Mouse (Mus musculus): ENCODE measurements at regions not wholly inside any gene's neighbourhood (a gene's known extent, or its start where the extent isn't known, plus 50 kb on each side); places are given as distances from the start of the nearest gene placed in this dataset.

DNA sequence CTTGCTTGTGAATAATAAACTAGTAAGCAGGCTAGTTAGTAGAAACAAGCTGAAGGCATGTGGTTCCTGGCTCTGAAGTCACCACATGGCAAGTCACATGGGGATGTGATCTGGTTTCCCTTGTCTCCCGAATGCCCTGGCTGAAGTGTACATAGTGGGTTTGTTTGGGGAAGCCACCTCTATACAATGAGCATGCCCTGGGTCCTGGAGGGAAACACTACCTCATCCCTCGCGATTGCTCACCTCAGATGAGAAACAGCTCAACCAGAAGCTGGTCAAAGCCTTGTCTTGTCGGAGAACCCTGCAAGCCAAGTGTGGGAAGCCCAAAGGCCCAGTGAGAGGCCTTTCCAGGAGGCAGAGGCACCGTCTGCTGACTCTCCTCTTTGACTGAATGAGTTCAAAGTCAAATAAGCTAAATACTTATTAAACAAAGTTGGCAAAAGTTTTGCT, 64.3 kb upstream of the 1700024P04Rik start:
- no peak overlapping the region for H3K4me3 ChIP-seq (replicated peaks)
- no peaks in the 10 kb centered on the region for H3K36me3 ChIP-seq
- 0 out of 2 replicates have a peak, but pooled peaks have one; percentile 15 for ATAC-seq (replicated peaks; ENCODE audit: low FRiP score)
- H3K9me3 ChIP-seq (replicated peaks): no peaks in the 10 kb centered on the region
- H3K27me3 ChIP-seq: no peaks in the 10 kb centered on the region
- H3K9ac ChIP-seq: no peak overlapping the region
- H3K4me2 ChIP-seq: no peak overlapping the region
- WGBS: 74% methylated on average over 5 of the region's 5 CpGs
- H3K4me1 ChIP-seq: no peaks in the 10 kb centered on the region
- 0 out of 2 replicates have a peak overlapping the region, but pooled peaks have one; percentile 30 for H3K27ac ChIP-seq

DNA sequence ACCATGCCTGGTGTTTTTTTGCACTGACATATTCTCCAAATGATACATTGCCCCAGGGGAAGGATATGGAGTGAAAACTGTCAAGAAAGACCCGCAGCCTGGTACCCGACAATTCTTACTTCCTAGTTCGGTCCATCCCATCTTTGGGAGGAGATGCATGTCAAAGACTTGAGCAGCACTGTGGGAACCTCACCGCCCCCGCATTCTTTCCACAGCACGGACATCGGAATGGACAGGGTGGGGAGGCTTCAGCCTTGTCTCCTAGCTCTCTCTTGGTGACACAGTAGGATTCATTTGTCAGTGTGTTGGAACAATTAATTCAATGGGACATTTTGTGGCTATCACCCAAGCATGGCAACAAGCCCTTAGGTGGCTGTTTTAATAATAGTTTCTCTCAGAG, 62.9 kb upstream of the 1700024P04Rik start:
- Histone ChIP-seq H3K36me3 (no peaks in the 10 kb centered on the region), H3K27me3 (no peaks in the 10 kb centered on the region), H3K9me3 (replicated peaks) (no peaks in the 10 kb centered on the region), H3K9ac (no peak overlapping the region), H3K4me1 (no peaks in the 10 kb centered on the region), H3K4me3 (replicated peaks) (no peak overlapping the region), H3K27ac (no peak overlapping the region), H3K4me2 (no peak overlapping the region)
- no peak for ATAC-seq (replicated peaks; ENCODE audit: low FRiP score)
- 48% methylated on average over 7 of the region's 7 CpGs for WGBS

DNA sequence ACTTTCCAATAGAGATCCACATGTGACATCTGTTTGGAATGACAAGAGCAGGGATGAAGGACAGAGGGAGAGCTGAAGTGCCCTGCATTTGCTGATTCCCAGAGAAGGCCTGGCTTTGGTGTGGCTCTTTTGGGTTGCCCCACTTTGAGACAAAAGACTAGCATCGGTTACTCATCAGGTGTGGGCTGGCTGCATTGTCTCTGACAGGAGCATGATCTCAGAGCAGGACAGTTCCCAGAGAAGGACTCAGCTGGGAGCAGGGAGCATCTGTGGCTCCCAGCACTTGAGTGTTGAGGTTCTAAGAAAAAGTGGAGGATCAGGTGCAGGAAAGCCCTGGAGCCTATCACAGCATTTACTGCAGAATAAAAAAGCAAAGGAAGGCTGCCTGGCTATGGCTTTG, 62.4 kb upstream of the 1700024P04Rik start:
- 83% methylated on average over 1 of the region's 1 CpGs for WGBS
- no peak overlapping the region for H3K27ac ChIP-seq
- no peak overlapping the region for H3K4me2 ChIP-seq
- H3K36me3 ChIP-seq: no peaks in the 10 kb centered on the region
- H3K4me1 ChIP-seq: no peaks in the 10 kb centered on the region
- H3K4me3 ChIP-seq (replicated peaks): no peak overlapping the region
- no peak for ATAC-seq (replicated peaks; ENCODE audit: low FRiP score)
- H3K9me3 ChIP-seq (replicated peaks): no peaks in the 10 kb centered on the region
- no peak overlapping the region for H3K9ac ChIP-seq
- no peaks in the 10 kb centered on the region for H3K27me3 ChIP-seq

DNA sequence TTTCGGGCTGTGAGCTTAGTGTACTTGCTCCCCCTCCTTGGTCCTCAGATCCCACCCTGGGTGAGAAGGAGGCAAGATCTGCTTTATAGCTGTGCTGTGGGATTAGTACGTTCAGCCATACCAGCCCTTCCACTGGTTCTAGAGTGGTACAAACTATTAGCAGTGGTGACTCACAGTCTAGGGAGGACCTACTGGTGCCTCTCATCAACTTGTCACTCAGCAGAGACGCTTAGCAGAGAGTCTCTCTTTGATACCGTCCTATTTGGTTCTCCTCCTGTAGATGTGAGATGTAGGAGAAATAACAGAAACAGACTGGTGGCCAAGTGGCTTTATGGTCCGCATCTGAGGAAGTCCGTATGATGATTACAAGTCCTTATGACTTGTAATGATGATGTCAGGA, 57.7 kb upstream of the 1700024P04Rik start:
- Histone ChIP-seq H3K9me3 (replicated peaks) (no peaks in the 10 kb centered on the region), H3K27ac (no peak overlapping the region), H3K4me2 (no peak overlapping the region), H3K36me3 (no peaks in the 10 kb centered on the region), H3K4me3 (replicated peaks) (no peak overlapping the region), H3K4me1 (peaks cover 10% of the 10 kb centered on the region), H3K27me3 (no peaks in the 10 kb centered on the region), H3K9ac (no peak overlapping the region)
- ATAC-seq (replicated peaks; ENCODE audit: low FRiP score): no peak
- WGBS: 87% methylated on average over 6 of the region's 6 CpGs

DNA sequence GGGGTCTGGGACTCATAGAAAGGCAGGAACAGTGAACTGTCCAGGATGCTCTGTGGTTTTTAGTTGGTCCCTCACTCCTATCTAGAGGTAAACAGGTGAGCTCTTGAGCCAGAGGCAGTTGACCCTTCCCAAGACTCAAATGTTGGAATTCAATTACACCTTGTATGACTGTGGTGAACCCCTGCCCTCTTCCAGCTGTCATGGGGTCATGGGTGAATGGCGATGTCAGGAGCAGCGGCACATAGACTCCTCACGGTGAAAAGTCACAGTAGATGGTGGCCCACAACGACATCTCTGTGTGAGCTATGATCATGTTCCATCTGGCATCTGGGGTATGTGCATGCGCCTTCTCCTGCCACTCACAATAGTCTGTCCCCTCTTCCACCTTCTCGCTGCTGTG, 56.9 kb upstream of the 1700024P04Rik start:
- Histone ChIP-seq H3K9me3 (replicated peaks) (no peaks in the 10 kb centered on the region), H3K27me3 (no peaks in the 10 kb centered on the region), H3K4me1 (peaks cover 10% of the 10 kb centered on the region), H3K27ac (no peak overlapping the region), H3K4me3 (replicated peaks) (no peak overlapping the region), H3K9ac (no peak overlapping the region), H3K4me2 (no peak overlapping the region), H3K36me3 (no peaks in the 10 kb centered on the region)
- ATAC-seq (replicated peaks; ENCODE audit: low FRiP score): no peak
- WGBS: 76% methylated on average over 6 of the region's 6 CpGs

DNA sequence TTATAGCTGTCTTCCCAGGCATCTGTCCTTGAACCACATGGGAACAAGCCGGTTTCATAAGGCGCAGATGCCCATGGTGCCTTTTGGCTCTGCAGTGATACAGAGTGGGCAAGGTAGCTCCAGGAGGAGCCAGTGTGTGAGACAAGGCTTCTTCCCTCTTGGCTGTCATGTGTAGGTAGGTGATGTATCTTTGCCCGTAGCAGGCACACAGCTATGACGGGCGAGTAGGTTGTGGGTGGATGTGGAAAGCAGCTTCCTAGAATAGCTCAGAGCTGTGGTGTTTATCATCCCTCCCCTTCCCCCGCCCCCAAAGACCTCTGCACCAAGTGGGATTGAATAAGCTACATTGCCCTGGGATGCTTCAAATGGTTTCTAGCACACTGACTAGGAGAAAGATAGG, 56.5 kb upstream of the 1700024P04Rik start:
- ATAC-seq (replicated peaks; ENCODE audit: low FRiP score): no peak
- H3K4me1 ChIP-seq: peaks cover 10% of the 10 kb centered on the region
- no peak overlapping the region for H3K27ac ChIP-seq
- H3K4me2 ChIP-seq: no peak overlapping the region
- no peak overlapping the region for H3K4me3 ChIP-seq (replicated peaks)
- H3K9ac ChIP-seq: no peak overlapping the region
- no peaks in the 10 kb centered on the region for H3K27me3 ChIP-seq
- H3K9me3 ChIP-seq (replicated peaks): no peaks in the 10 kb centered on the region
- WGBS: 93% methylated on average over 6 of the region's 6 CpGs
- no peaks in the 10 kb centered on the region for H3K36me3 ChIP-seq

DNA sequence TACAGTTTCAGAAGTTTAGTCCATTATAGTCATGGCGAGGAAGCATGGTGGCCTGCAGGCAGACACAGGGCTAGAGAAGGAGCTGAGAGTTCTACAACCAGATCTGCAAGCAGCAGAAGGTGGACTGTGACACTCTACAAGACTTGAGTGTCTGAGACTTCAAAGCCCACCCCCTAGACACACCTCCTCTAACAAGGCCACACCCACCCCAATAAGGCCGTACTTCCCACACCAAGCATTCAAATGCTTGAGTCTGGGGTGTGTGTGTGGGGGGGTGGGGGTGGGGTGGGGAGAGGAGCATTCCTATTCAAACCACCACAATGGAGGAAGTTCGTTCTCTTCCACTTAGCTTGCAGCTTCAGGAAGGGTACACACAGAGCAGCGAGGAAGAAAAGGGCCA, 55.8 kb upstream of the 1700024P04Rik start:
- Histone ChIP-seq H3K4me2 (no peak overlapping the region), H3K27ac (no peak overlapping the region), H3K4me1 (peaks cover 10% of the 10 kb centered on the region), H3K27me3 (no peaks in the 10 kb centered on the region), H3K9ac (no peak overlapping the region), H3K9me3 (replicated peaks) (no peaks in the 10 kb centered on the region), H3K4me3 (replicated peaks) (no peak overlapping the region), H3K36me3 (no peaks in the 10 kb centered on the region)
- no peak for ATAC-seq (replicated peaks; ENCODE audit: low FRiP score)
- WGBS: 75% methylated on average over 4 of the region's 4 CpGs

DNA sequence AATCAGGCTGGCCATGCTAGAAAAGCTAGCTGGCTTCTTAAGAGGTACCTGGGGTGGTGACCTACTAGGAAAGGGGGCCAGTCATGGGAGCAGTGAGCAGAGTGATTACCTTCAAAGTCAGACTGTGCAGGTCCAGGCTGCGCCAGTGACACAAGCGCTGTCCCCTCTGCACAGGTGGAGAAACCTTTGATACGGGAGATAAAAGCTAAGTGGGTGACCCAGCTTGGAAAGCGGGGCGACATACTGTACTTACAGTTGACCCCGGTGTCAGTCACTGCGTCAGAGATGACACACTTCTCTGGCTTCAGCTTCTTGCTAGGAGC, 54.7 kb upstream of the 1700024P04Rik start:
- Histone ChIP-seq H3K4me2 (no peak overlapping the region), H3K4me3 (replicated peaks) (no peak overlapping the region), H3K27ac (peak overlapping the region; percentile 63), H3K4me1 (peaks cover 10% of the 10 kb centered on the region), H3K9me3 (replicated peaks) (no peaks in the 10 kb centered on the region), H3K9ac (no peak overlapping the region), H3K27me3 (no peaks in the 10 kb centered on the region), H3K36me3 (no peaks in the 10 kb centered on the region)
- ATAC-seq (replicated peaks; ENCODE audit: low FRiP score): 0 out of 2 replicates have a peak, but pooled peaks have one; percentile 26
- WGBS: 74% methylated on average over 7 of the region's 7 CpGs

DNA sequence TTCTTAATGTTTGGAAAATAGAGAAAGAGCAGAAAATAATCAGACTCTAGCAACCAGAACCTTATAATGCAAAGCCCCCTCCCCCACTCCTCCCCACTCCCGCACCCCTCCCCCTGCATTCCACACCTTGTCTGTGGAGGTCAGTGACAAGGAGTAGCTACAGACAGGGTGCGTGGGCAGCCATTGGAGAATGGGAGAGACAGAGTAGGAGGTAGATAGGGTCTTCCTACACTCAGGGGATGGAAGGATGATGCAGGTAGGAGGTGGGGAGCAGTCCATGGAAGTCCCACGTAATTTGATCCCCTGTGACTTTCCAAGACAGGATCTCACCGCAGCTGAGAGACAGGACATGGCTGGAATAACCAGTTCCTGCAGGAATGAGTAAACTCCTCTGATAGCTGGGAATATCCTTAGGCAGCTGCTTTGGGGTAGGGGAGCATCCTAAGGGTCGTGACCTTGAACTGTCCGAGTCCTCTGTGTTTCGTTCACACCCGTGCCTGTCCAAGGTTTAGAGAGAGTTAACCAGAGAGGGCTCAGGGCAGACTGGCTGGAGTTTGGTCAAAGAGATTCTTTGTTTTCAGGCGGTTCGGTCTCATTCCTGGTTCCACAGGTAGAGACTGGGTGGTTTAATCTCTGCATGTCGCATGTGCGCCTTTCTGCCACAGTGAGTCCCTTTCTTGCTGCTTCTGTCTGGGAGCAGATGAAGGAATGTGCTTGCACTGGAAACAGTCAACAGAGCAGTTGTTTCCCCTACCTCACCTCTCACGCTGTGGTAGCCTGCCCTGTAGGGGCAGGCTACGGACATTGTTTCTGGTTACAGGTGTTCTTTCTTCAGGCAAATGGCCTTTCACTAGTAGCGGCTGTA, 54.1 kb upstream of the 1700024P04Rik start:
- no peak overlapping the region for H3K4me3 ChIP-seq (replicated peaks)
- H3K27me3 ChIP-seq: no peaks in the 10 kb centered on the region
- H3K36me3 ChIP-seq: no peaks in the 10 kb centered on the region
- H3K9me3 ChIP-seq (replicated peaks): no peaks in the 10 kb centered on the region
- H3K4me1 ChIP-seq: peaks cover 10% of the 10 kb centered on the region
- peak overlapping the region; percentile 63 for H3K27ac ChIP-seq
- peak; percentile 52 for ATAC-seq (replicated peaks; ENCODE audit: low FRiP score)
- no peak overlapping the region for H3K9ac ChIP-seq
- 37% methylated on average over 15 of the region's 15 CpGs for whole genome bisulfite sequencing
- 0 out of 2 replicates have a peak overlapping the region, but pooled peaks have one; percentile 12 for H3K4me2 ChIP-seq

DNA sequence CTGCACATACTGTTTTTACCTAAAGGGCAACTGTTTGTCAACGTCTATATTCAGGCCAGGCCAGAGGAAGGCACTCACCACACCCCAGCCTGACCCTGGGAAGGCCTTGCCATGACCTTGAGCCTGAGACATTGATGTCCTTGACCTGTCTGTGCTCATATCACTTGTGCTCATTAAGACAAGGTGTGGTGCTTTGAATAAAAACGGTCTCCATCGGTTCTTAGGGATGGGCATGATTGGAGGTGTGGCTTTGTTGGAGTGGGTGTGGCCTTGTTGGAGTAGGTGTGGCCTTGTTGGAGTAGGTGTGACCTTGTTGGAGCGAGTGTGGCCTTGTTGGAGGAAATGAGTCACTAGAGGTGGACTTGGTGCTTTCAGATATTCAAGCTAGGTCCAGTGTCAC, 52.8 kb upstream of the 1700024P04Rik start:
- Histone ChIP-seq H3K4me1 (peaks cover 10% of the 10 kb centered on the region), H3K36me3 (no peaks in the 10 kb centered on the region), H3K9ac (no peak overlapping the region), H3K4me2 (no peak overlapping the region), H3K27ac (no peak overlapping the region), H3K4me3 (replicated peaks) (no peak overlapping the region), H3K9me3 (replicated peaks) (no peaks in the 10 kb centered on the region), H3K27me3 (no peaks in the 10 kb centered on the region)
- no peak for ATAC-seq (replicated peaks; ENCODE audit: low FRiP score)
- WGBS: 89% methylated on average over 4 of the region's 4 CpGs
